26 mouse cellular contexts compared by ENCODE assay signal in genomic region chr15:88885376-88885775, GRCm38 (mm10).
"Had no signal": no experiment of that assay in that cellular context is flagged by ENCODE, and none has a peak within 500 bp of the region (broad histone marks: within the 10 kb centered on the region; RNA-seq: fewer than 3 reads in every experiment).

No protein-coding gene starts in this region.

- H3K36me3 ChIP-seq: heart, embryonic 12.5 days; heart, embryonic 13.5 days; heart, embryonic 15.5 days; hindbrain, embryonic 10.5 days; hindbrain, embryonic 12.5 days; hindbrain, embryonic 13.5 days; hindbrain, embryonic 15.5 days; intestine, embryonic 15.5 days; kidney, embryonic 15.5 days had no signal

- H3K4me3 ChIP-seq: heart, embryonic 12.5 days; heart, embryonic 13.5 days; heart, embryonic 15.5 days; hindbrain, embryonic 10.5 days; hindbrain, embryonic 12.5 days; hindbrain, embryonic 13.5 days; hindbrain, embryonic 15.5 days; intestine, embryonic 15.5 days; kidney, embryonic 15.5 days; layer of hippocampus, adult 2 months; left cerebral cortex, adult 2 months had no signal

- DNase-seq: heart, postnatal 10 days; heart, postnatal 14 days; heart, postnatal 36 days; heart, postnatal 4 days; kidney, adult 11 months; kidney, adult 18-20 months; kidney, adult 2 months; kidney, adult 8-10 months; kidney, adult 9 months; kidney, postnatal 10 days; kidney, postnatal 14 days; kidney, postnatal 36 days; kidney, postnatal 4 days; layer of hippocampus, adult 9-11 months; layer of hippocampus, postnatal 36 days had no signal
